Comparison of ENCODE assay signal across 19 mouse cellular contexts in genomic region chr3:136752126-136752716, GRCm38 (mm10).
DNase-seq lines count a peak whose midpoint lies in the region; ATAC-seq and TF ChIP-seq lines count a peak whose summit lies in the region.
"Had no signal": no experiment of that assay in that cellular context is flagged by ENCODE, and none has a peak within 500 bp of the region (broad histone marks: within the 10 kb centered on the region; RNA-seq: fewer than 3 reads in every experiment).

No protein-coding gene starts in this region.

- no peaks in the 10 kb centered on the region for H3K9me3 ChIP-seq in embryonic facial prominence, embryonic 14.5 days (ENCODE audit: control insufficient read depth, low read length)
- H3K9me3 ChIP-seq in embryonic facial prominence, embryonic 10.5 days: no peaks in the 10 kb centered on the region
- H3K9me3 ChIP-seq in hindbrain, embryonic 13.5 days: no peaks in the 10 kb centered on the region
- no peaks in the 10 kb centered on the region for H3K9me3 ChIP-seq in hindbrain, postnatal 0 days (ENCODE audit: low read length)
- no peaks in the 10 kb centered on the region for H3K9me3 ChIP-seq in neural tube, embryonic 13.5 days
- H3K9me3 ChIP-seq in neural tube, embryonic 15.5 days (replicated peaks): no peaks in the 10 kb centered on the region
- H3K9me3 ChIP-seq: intestine, embryonic 15.5 days; limb, embryonic 15.5 days; liver, embryonic 15.5 days; stomach, embryonic 15.5 days had no signal

- H3K9ac ChIP-seq in embryonic facial prominence, embryonic 14.5 days (ENCODE audit: low read depth, low read length): no peak overlapping the region
- H3K9ac ChIP-seq in hindbrain, embryonic 13.5 days: no peak overlapping the region
- H3K9ac ChIP-seq in hindbrain, postnatal 0 days (replicated peaks; ENCODE audit: low read length): no peak overlapping the region
- no peak overlapping the region for H3K9ac ChIP-seq in neural tube, embryonic 13.5 days
- H3K9ac ChIP-seq in neural tube, embryonic 15.5 days (replicated peaks): no peak overlapping the region
- H3K9ac ChIP-seq: intestine, embryonic 15.5 days; limb, embryonic 15.5 days; liver, embryonic 15.5 days; stomach, embryonic 15.5 days had no signal

- no peak overlapping the region for H3K4me3 ChIP-seq in embryonic facial prominence, embryonic 14.5 days (ENCODE audit: low read depth, low read length)
- H3K4me3 ChIP-seq in embryonic facial prominence, embryonic 10.5 days: no peak overlapping the region
- no peak overlapping the region for H3K4me3 ChIP-seq in hindbrain, embryonic 13.5 days
- H3K4me3 ChIP-seq in hindbrain, postnatal 0 days (ENCODE audit: low read length): no peak overlapping the region
- H3K4me3 ChIP-seq in neural tube, embryonic 13.5 days: no peak overlapping the region
- no peak overlapping the region for H3K4me3 ChIP-seq in neural tube, embryonic 15.5 days (replicated peaks)
- H3K4me3 ChIP-seq: heart, adult 2 months; intestine, embryonic 15.5 days; limb, embryonic 15.5 days; liver, embryonic 15.5 days; stomach, embryonic 15.5 days had no signal

- no peak for DNase-seq in embryonic facial prominence, embryonic 14.5 days (ENCODE audit: low spot score)
- no peak for DNase-seq in embryonic facial prominence, embryonic 10.5 days (ENCODE audit: low spot score)
- no peak for DNase-seq in hindbrain, postnatal 0 days (ENCODE audit: low spot score)
- DNase-seq in retina, postnatal 1 day: peak; percentile 63
- DNase-seq in thymus, postnatal 25 days: no peak
- DNase-seq: adrenal gland, postnatal 36 days; cerebellum, adult 18-20 months; cerebellum, postnatal 36 days; gastrocnemius, postnatal 25 days; heart, adult 2 months; heart, postnatal 36 days; thymus, adult 18-20 months had no signal

- H3K27ac ChIP-seq in embryonic facial prominence, embryonic 14.5 days (replicated peaks; ENCODE audit: low read depth, low read length): no peak overlapping the region
- H3K27ac ChIP-seq in embryonic facial prominence, embryonic 10.5 days (replicated peaks): no peak overlapping the region; the same call in 1 of the 2 replicates
- H3K27ac ChIP-seq in hindbrain, embryonic 13.5 days: peak overlapping the region; percentile 67
- no peak overlapping the region for H3K27ac ChIP-seq in hindbrain, postnatal 0 days
- H3K27ac ChIP-seq in neural tube, embryonic 13.5 days (replicated peaks): no peak overlapping the region; the same call in 1 of the 2 replicates
- H3K27ac ChIP-seq in neural tube, embryonic 15.5 days (replicated peaks): no peak overlapping the region
- H3K27ac ChIP-seq: heart, adult 2 months; intestine, embryonic 15.5 days; limb, embryonic 15.5 days; liver, embryonic 15.5 days; stomach, embryonic 15.5 days had no signal

- 0 out of 2 replicates have a peak, but pooled peaks have one; percentile 23 for ATAC-seq in embryonic facial prominence, embryonic 14.5 days (ENCODE audit: low read depth)
- peak; percentile 49; the same call in 1 of the 2 replicates for ATAC-seq in hindbrain, embryonic 13.5 days (ENCODE audit: low FRiP score)
- ATAC-seq in hindbrain, postnatal 0 days: no peak
- peak; percentile 32; the same call in 1 of the 2 replicates for ATAC-seq in neural tube, embryonic 13.5 days (ENCODE audit: low read depth)
- ATAC-seq in neural tube, embryonic 15.5 days (ENCODE audit: low FRiP score): no peak
- ATAC-seq: intestine, embryonic 15.5 days had no signal

- 45% methylated on average over 5 of the region's 5 CpGs for WGBS in embryonic facial prominence, embryonic 14.5 days
- WGBS in embryonic facial prominence, embryonic 10.5 days: 59% methylated on average over 5 of the region's 5 CpGs
- WGBS in hindbrain, embryonic 13.5 days: 32% methylated on average over 5 of the region's 5 CpGs
- WGBS in hindbrain, postnatal 0 days: 34% methylated on average over 5 of the region's 5 CpGs
- WGBS in neural tube, embryonic 13.5 days: 16% methylated on average over 5 of the region's 5 CpGs
- WGBS in neural tube, embryonic 15.5 days: 16% methylated on average over 5 of the region's 5 CpGs

- H3K27me3 ChIP-seq in embryonic facial prominence, embryonic 14.5 days (replicated peaks; ENCODE audit: control insufficient read depth, insufficient read depth, low read length): no peaks in the 10 kb centered on the region
- H3K27me3 ChIP-seq in embryonic facial prominence, embryonic 10.5 days (replicated peaks; ENCODE audit: low read depth, poor library complexity, severe bottlenecking): no peaks in the 10 kb centered on the region
- H3K27me3 ChIP-seq in hindbrain, embryonic 13.5 days: no peaks in the 10 kb centered on the region
- no peaks in the 10 kb centered on the region for H3K27me3 ChIP-seq in hindbrain, postnatal 0 days (ENCODE audit: insufficient read depth, low read length)
- no peaks in the 10 kb centered on the region for H3K27me3 ChIP-seq in neural tube, embryonic 13.5 days
- H3K27me3 ChIP-seq in neural tube, embryonic 15.5 days (replicated peaks): no peaks in the 10 kb centered on the region
- H3K27me3 ChIP-seq: intestine, embryonic 15.5 days; limb, embryonic 15.5 days; liver, embryonic 15.5 days; stomach, embryonic 15.5 days had no signal

- H3K4me2 ChIP-seq in embryonic facial prominence, embryonic 14.5 days (ENCODE audit: low read depth, low read length): no peak overlapping the region
- no peak overlapping the region for H3K4me2 ChIP-seq in hindbrain, embryonic 13.5 days
- no peak overlapping the region for H3K4me2 ChIP-seq in hindbrain, postnatal 0 days (ENCODE audit: low read depth, low read length)
- H3K4me2 ChIP-seq in neural tube, embryonic 13.5 days: no peak overlapping the region
- H3K4me2 ChIP-seq in neural tube, embryonic 15.5 days: no peak overlapping the region
- H3K4me2 ChIP-seq: intestine, embryonic 15.5 days; limb, embryonic 15.5 days; liver, embryonic 15.5 days; stomach, embryonic 15.5 days had no signal

- peaks cover 15% of the 10 kb centered on the region; the same call in 1 of the 2 replicates for H3K4me1 ChIP-seq in embryonic facial prominence, embryonic 14.5 days (ENCODE audit: control insufficient read depth, insufficient read depth, low read length)
- peaks cover 24% of the 10 kb centered on the region for H3K4me1 ChIP-seq in embryonic facial prominence, embryonic 10.5 days
- peaks cover 33% of the 10 kb centered on the region for H3K4me1 ChIP-seq in hindbrain, embryonic 13.5 days (replicated peaks)
- 0 out of 2 replicates have a peak, but pooled peaks cover 9% of the 10 kb centered on the region for H3K4me1 ChIP-seq in hindbrain, postnatal 0 days (ENCODE audit: insufficient read depth, low read length)
- peaks cover 46% of the 10 kb centered on the region for H3K4me1 ChIP-seq in neural tube, embryonic 13.5 days (replicated peaks)
- peaks cover 40% of the 10 kb centered on the region for H3K4me1 ChIP-seq in neural tube, embryonic 15.5 days
- H3K4me1 ChIP-seq: intestine, embryonic 15.5 days; liver, embryonic 15.5 days; stomach, embryonic 15.5 days had no signal

- no peak for TF ChIP-seq CTCF in hindbrain, postnatal 0 days (IDR thresholded peaks at IDR 0.05; ENCODE audit: low read depth)

- H3K36me3 ChIP-seq in embryonic facial prominence, embryonic 14.5 days (ENCODE audit: control insufficient read depth, insufficient read depth, low read length): no peaks in the 10 kb centered on the region
- H3K36me3 ChIP-seq in embryonic facial prominence, embryonic 10.5 days (replicated peaks): no peaks in the 10 kb centered on the region
- no peaks in the 10 kb centered on the region for H3K36me3 ChIP-seq in hindbrain, embryonic 13.5 days
- no peaks in the 10 kb centered on the region for H3K36me3 ChIP-seq in hindbrain, postnatal 0 days (ENCODE audit: insufficient read depth, low read length)
- H3K36me3 ChIP-seq in neural tube, embryonic 13.5 days: no peaks in the 10 kb centered on the region
- H3K36me3 ChIP-seq in neural tube, embryonic 15.5 days: no peaks in the 10 kb centered on the region
- H3K36me3 ChIP-seq: intestine, embryonic 15.5 days; limb, embryonic 15.5 days; liver, embryonic 15.5 days; stomach, embryonic 15.5 days had no signal

Comparison
In these comparisons a context has a peak if more than half of its experiments do, and no peak if none do; other contexts are left out.
1. ATAC-seq: peak in embryonic facial prominence, embryonic 14.5 days (single experiment), hindbrain, embryonic 13.5 days (single experiment) and neural tube, embryonic 13.5 days (single experiment); none in hindbrain, postnatal 0 days (single experiment) and neural tube, embryonic 15.5 days (single experiment).